Mouse (Mus musculus) brain, embryonic 18.5 days (tissue): ENCODE data around the gene Grk5.
"Not testable (repeated sequence)": the region's sequence is repeated elsewhere in the genome, so short reads cannot be mapped to it uniquely, and the experiment has no call there.

Experiments
- DNase-seq: peaks from one replicate; pipeline ENCODE4 v3.0.0-alpha.2; 2012; ENCODE audit warnings: low read depth, low spot score

Gene Grk5

GRCm38 (mm10) chr19:60889714-60890315 is at the start of gene Grk5:
TSS of gene Grk5 (plus strand) at chr19:60889749.
- peak; percentile 93 for DNase-seq

GRCm38 (mm10) chr19:60843324-60843723 is 46.2 kb upstream of the Grk5 start:
- DNase-seq = no peak

- DNase-seq = no peak
These were observed 43.8 kb upstream of the Grk5 start for GRCm38 (mm10) chr19:60845731-60846130.

- DNase-seq = peak; percentile 80
These were observed 28.5 kb upstream of the Grk5 start, which contains the start of gene Sfxn4 for GRCm38 (mm10) chr19:60860868-60861700. TSS of gene Sfxn4 (minus strand) at chr19:60861479.

GRCm38 (mm10) chr19:60866169-60866568 is 23.4 kb upstream of the Grk5 start:
- DNase-seq = not testable (repeated sequence)

GRCm38 (mm10) chr19:60870489-60870888 is 19.1 kb upstream of the Grk5 start:
- no peak for DNase-seq

- DNase-seq = no peak
These were observed 18.2 kb upstream of the Grk5 start for GRCm38 (mm10) chr19:60871366-60871765.

- DNase-seq = no peak
These were observed 17.3 kb upstream of the Grk5 start for GRCm38 (mm10) chr19:60872272-60872671.

GRCm38 (mm10) chr19:60873501-60873900 is 16.0 kb upstream of the Grk5 start:
- DNase-seq = no peak

GRCm38 (mm10) chr19:60874064-60874694 is 15.4 kb upstream of the Grk5 start, which contains the start of gene Prdx3:
TSS of gene Prdx3 (minus strand) at chr19:60874556.
- DNase-seq = peak; percentile 77

GRCm38 (mm10) chr19:60883129-60883528 is 6.4 kb upstream of the Grk5 start:
- no peak for DNase-seq

GRCm38 (mm10) chr19:60887637-60888036 is 1.9 kb upstream of the Grk5 start:
- no peak for DNase-seq

GRCm38 (mm10) chr19:60889101-60889713 is 342 bp upstream of the Grk5 start:
- no peak for DNase-seq

- no peak for DNase-seq
These were observed 1.0 kb downstream of the Grk5 start for GRCm38 (mm10) chr19:60890391-60891122.

- DNase-seq = no peak
These were observed 1.5 kb downstream of the Grk5 start for GRCm38 (mm10) chr19:60891123-60891470.

GRCm38 (mm10) chr19:60891934-60892547 is 2.5 kb downstream of the Grk5 start:
- DNase-seq = no peak

GRCm38 (mm10) chr19:60895251-60895880 is 5.8 kb downstream of the Grk5 start:
- DNase-seq = no peak

- DNase-seq = no peak
These were observed 13.6 kb downstream of the Grk5 start for GRCm38 (mm10) chr19:60903139-60903538.

- DNase-seq = no peak
These were observed 14.4 kb downstream of the Grk5 start for GRCm38 (mm10) chr19:60903971-60904370.

- no peak for DNase-seq
These were observed 15.9 kb downstream of the Grk5 start for GRCm38 (mm10) chr19:60905477-60905876.
